Mouse (Mus musculus): Measurements from ENCODE around the gene Pitpnm2.

- TF ChIP-seq CTCF (IDR thresholded peaks at IDR 0.05) (no peak), EP300 (IDR thresholded peaks at IDR 0.05) (no peak)
Observed at GRCm38 (mm10) chr5:124224321-124225092, 25.1 kb downstream of the Pitpnm2 start.

Measured in lung, postnatal 0 days (tissue).